Mouse (Mus musculus) small intestine, adult 2 months (tissue): ENCODE results near the gene Cckbr. TPM values are rescaled to one million over a fixed set of nuclear protein-coding genes. Genes with fewer than 3 reads are reported as not detected.
A peak's percentile ranks its signal among the peaks of the same experiment; 100 is the strongest.

ENCODE experiments used
- H3K27ac ChIP-seq: fragments of 200-500 bp; 2 replicates; pipeline ENCODE4 v1.5.1; 2012; ENCODE audit warnings: low read depth, low read length, control low read depth, inconsistent platforms; ENCODE audit not compliant: insufficient read depth
- H3K27me3 ChIP-seq: fragments of 200-500 bp; 2 replicates; pipeline ENCODE4 v1.6.1; 2012; ENCODE audit warnings: mild to moderate bottlenecking, moderate library complexity, low read length, inconsistent platforms; ENCODE audit not compliant: control insufficient read depth, insufficient read depth
- H3K36me3 ChIP-seq: fragments of 200-500 bp; 2 replicates; pipeline ENCODE4 v1.6.1; 2012; ENCODE audit warnings: mild to moderate bottlenecking, low read length, control low read depth, inconsistent platforms; ENCODE audit not compliant: control insufficient read depth, insufficient read depth
- H3K4me1 ChIP-seq: fragments of 200-500 bp; 2 replicates; pipeline ENCODE4 v1.6.1; 2012; ENCODE audit warnings: low read length, inconsistent platforms, mixed read lengths; ENCODE audit not compliant: control insufficient read depth, insufficient read depth, insufficient read length
- H3K4me3 ChIP-seq: fragments of 200-500 bp; 2 replicates; pipeline ENCODE4 v1.5.1; 2012; ENCODE audit warnings: low read depth, mild to moderate bottlenecking, control low read depth, inconsistent platforms, low read length, moderate library complexity
- CTCF ChIP-seq: fragments of 200-500 bp; IDR thresholded peaks from 2 replicates; pipeline ENCODE4 v1.5.1; 2012; ENCODE audit warnings: low read depth, mild to moderate bottlenecking, control low read depth, inconsistent platforms, low read length, moderate library complexity, mixed read lengths; ENCODE audit not compliant: insufficient replicate concordance, insufficient read length; ENCODE audit errors: extremely low read depth
- POLR2A ChIP-seq: fragments of 200-500 bp; IDR thresholded peaks from 2 replicates; pipeline ENCODE4 v1.6.1; 2012; ENCODE audit warnings: low read depth, mild to moderate bottlenecking, control low read depth, inconsistent platforms, low read length, moderate library complexity
- WGBS: fragments of 180-500 bp; shearing (Covaris S2); methylation state at CpG from one replicate; pipeline ENCODE4 v1.1.7; 2018; 5-methylcytosine and 5-hydroxymethylcytosine counted together
- polyA plus RNA-seq: library from polyadenylated mRNA; depleted of rRNA; stranded (reverse); fragments of >200 nt; gene quantifications from 2 replicates; pipeline ENCODE4 v1.2.3, GENCODE M21; 2012

Gene Cckbr
- polyA plus RNA-seq, 1 experiment: 0.04 TPM

DNA sequence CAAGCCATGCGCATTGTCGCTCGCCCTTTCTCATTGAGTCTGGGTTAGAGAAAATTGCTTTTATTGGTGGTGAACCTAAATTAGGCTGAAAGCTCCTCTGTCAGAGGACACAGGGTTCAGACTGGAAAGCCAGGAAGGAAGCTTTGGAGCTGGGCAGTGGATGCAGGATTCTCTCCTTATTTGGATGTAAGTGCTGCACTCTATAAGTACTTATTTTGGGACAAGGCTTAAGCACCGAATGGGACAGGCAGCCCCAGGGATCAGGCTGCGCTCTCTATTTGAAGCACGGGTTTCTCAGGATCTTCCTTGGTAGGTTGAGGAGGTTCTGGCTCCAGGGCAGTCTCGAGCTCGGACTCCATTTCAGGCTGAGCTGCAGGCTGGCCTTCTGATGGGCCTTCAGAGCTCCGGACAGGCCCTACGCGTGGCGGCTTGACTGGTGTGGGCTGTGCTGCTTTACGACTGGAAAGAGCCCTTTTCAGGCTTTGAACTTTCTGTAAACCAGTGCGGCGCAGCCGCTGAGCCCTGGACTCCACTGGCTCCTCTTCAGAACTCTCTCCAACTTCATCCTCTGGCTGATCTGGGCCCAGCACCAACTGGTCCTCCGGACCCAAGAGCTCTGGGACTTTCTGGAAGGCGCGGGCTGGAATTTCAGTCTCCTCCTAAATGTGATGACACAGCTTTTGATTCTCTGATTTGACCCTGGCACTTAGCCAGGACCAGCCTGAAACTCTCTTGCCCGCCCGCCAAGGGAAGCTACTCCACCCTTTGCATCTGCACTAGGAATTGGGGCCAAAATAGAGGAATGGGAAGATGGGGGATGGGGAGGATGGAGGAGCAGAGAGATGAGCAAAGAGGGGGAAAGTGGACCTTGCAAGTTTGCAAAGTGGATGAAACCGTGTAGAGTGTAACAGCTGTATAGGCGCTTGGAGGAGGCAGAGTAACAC lies 55.3 kb downstream of the Cckbr start:
- TF ChIP-seq POLR2A: no peak
- no peak for TF ChIP-seq CTCF
- peak overlapping the region; percentile 81 for H3K27ac ChIP-seq
- H3K36me3 ChIP-seq: no peaks in the 10 kb centered on the region
- no peaks in the 10 kb centered on the region for H3K27me3 ChIP-seq
- WGBS: 66% methylated on average over 23 of the region's 23 CpGs
- peaks cover 2% of the 10 kb centered on the region; the same call in 1 of the 2 replicates for H3K4me1 ChIP-seq
- H3K4me3 ChIP-seq: peak overlapping the region; percentile 71

GRCm38 (mm10) chr7:105481505-105482411 lies 56.2 kb downstream of the Cckbr start, which contains the start of gene Cavin3:
Cavin3 (minus strand) TSS chr7:105482300.
- WGBS: 4% methylated on average over 63 of the region's 63 CpGs
- H3K27ac ChIP-seq: peak within 1 kb of the TSS; percentile 81
- H3K4me1 ChIP-seq: peaks cover 2% of the 10 kb centered on the region; the same call in 1 of the 2 replicates
- H3K36me3 ChIP-seq: no peaks in the 10 kb centered on the region
- peak within 1 kb of the TSS; percentile 71 for H3K4me3 ChIP-seq
- no peaks in the 10 kb centered on the region for H3K27me3 ChIP-seq
- no peak; the same call in 1 of the 2 replicates for TF ChIP-seq POLR2A

DNA sequence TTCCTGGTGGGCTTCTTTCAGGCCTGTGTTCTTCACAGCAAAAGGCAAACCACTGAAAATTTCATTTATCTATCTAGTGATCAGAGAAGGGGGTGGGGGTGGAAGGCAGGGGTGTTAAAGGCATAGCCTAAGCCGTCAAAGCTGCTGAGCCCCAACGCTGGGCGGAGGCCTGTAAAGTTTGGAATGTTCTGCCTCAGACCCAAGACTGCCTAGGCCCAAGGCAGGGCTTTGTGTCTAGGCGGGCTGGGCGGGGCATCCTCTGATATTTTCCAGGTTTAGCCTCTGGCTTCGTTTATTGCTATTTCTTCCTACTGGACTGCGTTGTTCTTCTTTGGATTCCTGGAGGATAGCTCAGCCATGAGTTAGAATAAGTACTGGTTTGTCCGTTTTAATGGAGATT lies 56.9 kb downstream of the Cckbr start:
- H3K36me3 ChIP-seq: no peaks in the 10 kb centered on the region
- TF ChIP-seq POLR2A: no peak
- no peak for TF ChIP-seq CTCF
- H3K27ac ChIP-seq: peak overlapping the region; percentile 50
- H3K4me1 ChIP-seq: peaks cover 2% of the 10 kb centered on the region; the same call in 1 of the 2 replicates
- WGBS: 32% methylated on average over 8 of the region's 8 CpGs
- no peaks in the 10 kb centered on the region for H3K27me3 ChIP-seq
- peak overlapping the region; percentile 71 for H3K4me3 ChIP-seq

- H3K27ac ChIP-seq: no peak overlapping the region
- no peak for TF ChIP-seq POLR2A
- TF ChIP-seq CTCF: no peak
- H3K36me3 ChIP-seq: no peaks in the 10 kb centered on the region
- H3K4me1 ChIP-seq: peaks cover 2% of the 10 kb centered on the region; the same call in 1 of the 2 replicates
- no peaks in the 10 kb centered on the region for H3K27me3 ChIP-seq
- no peak overlapping the region for H3K4me3 ChIP-seq
- 54% methylated on average over 5 of the region's 5 CpGs for WGBS
Observed at GRCm38 (mm10) chr7:105485029-105485428, 59.5 kb downstream of the Cckbr start.

DNA sequence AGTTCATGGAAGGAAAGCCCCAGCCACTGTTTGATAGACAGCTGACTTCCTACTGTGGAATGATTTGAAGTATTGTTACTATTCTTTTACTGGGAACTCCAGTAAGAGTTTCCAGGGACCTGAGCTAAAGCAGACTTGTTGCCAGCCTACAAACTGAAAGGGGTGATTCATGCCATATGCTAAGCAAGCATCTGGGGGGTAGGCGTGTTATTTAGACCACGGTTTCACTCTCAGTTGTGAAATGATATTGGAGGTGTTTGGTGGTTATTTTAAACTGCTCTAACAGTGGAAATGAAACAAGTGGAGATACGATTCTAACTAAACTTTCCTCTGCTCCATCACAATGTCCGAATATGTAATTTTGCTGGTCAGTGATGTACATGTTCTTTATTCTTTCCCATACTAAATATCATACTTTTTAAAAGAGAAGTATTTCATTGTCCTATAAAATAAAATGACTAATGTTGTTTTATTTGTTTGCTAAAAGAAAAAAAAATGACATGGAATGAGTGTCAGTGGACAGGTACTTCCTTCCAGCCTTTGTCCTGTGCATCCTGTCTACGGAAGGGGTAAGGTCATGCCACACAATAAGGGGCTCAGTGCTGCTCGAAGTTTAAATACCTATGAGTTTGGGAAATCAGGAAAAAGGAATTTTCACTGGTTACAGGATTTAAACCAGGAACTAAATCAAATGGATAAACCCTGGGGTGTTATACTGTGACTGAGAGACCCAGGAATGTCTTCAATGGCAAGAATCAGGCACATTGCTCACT lies 61.8 kb downstream of the Cckbr start:
- 70% methylated on average over 6 of the region's 6 CpGs for WGBS
- Histone ChIP-seq H3K4me3 (no peak overlapping the region), H3K27ac (no peak overlapping the region)

DNA sequence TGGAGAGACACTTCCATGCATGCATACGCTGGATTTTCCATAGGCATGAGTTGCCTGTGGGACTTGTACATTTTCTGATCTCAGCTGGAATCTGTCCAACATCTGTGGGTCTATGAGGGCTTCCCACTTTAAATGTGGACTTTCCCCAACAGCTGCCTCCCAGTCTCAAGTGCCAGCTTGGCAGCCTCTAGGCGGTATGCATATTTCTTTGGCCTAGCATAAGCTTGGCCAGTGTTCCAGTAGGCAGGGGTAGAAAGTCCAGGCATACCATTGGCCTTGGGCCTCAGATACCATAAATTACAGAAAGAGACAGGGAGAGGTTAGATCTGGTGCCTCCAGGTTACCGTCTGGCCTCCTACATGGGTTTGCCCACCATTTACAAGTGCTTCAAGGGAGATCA lies 72.3 kb downstream of the Cckbr start:
- Histone ChIP-seq H3K27me3 (no peaks in the 10 kb centered on the region), H3K36me3 (no peaks in the 10 kb centered on the region), H3K4me3 (no peak overlapping the region), H3K27ac (no peak overlapping the region), H3K4me1 (no peaks in the 10 kb centered on the region)
- 76% methylated on average over 3 of the region's 3 CpGs for WGBS
- TF ChIP-seq POLR2A (no peak), CTCF (no peak)

More for the DNA sequence above, 61.8 kb downstream of the Cckbr start:
- H3K27me3 ChIP-seq: no peaks in the 10 kb centered on the region
- TF ChIP-seq CTCF: no peak
- TF ChIP-seq POLR2A: no peak
- no peaks in the 10 kb centered on the region for H3K36me3 ChIP-seq
- H3K4me1 ChIP-seq: peaks cover 2% of the 10 kb centered on the region; the same call in 1 of the 2 replicates
